Mouse (Mus musculus): ENCODE data around the gene Dclk1. TPM values are rescaled to one million over a fixed set of nuclear protein-coding genes. Genes with fewer than 3 reads are reported as not detected.

Dclk1 gene
- polyA plus RNA-seq, 1 experiment, result 70.4 TPM

- Histone ChIP-seq H3ac (ENCODE audit: control insufficient read depth, insufficient read length) (no peak overlapping the region), H3K36me3 (ENCODE audit: control insufficient read depth, insufficient read depth) (peaks cover 8% of the 10 kb centered on the region), H3K27me3 (ENCODE audit: control insufficient read depth, insufficient read depth, insufficient read length) (no peaks in the 10 kb centered on the region), H3K4me3 (no peak overlapping the region), H3K79me2 (ENCODE audit: control insufficient read depth, insufficient read depth) (no peaks in the 10 kb centered on the region), H3K4me2 (ENCODE audit: low read depth) (no peak overlapping the region)
- TF ChIP-seq POLR2A (IDR thresholded peaks at IDR 0.05; ENCODE audit: insufficient read length, low read depth) (no peak), MAX (IDR thresholded peaks at IDR 0.05; ENCODE audit: low read depth) (no peak), USF1 (IDR thresholded peaks at IDR 0.05; ENCODE audit: low read depth) (no peak), TCF3 (IDR thresholded peaks at IDR 0.05; ENCODE audit: insufficient read length, low read depth) (no peak), POLR2AphosphoS2 (IDR thresholded peaks at IDR 0.05; ENCODE audit: insufficient read length, low read depth) (no peak), TCF12 (IDR thresholded peaks at IDR 0.05; ENCODE audit: insufficient read depth, poor library complexity, severe bottlenecking) (no peak), E2F4 (IDR thresholded peaks at IDR 0.05; ENCODE audit: insufficient read depth) (no peak), SRF (IDR thresholded peaks at IDR 0.05; ENCODE audit: control insufficient read depth, insufficient read length, low read depth) (no peak), REST (IDR thresholded peaks at IDR 0.05; ENCODE audit: insufficient read depth, insufficient read length) (no peak), CEBPB (IDR thresholded peaks at IDR 0.05; ENCODE audit: insufficient read depth, poor library complexity, severe bottlenecking) (no peak), MYOD1 (IDR thresholded peaks at IDR 0.05; ENCODE audit: control insufficient read depth in 1 of 3, insufficient read length in 2 of 3, low read depth in 2 of 3) (no peak)
Measured at GRCm38 (mm10) chr3:55324029-55324428, 81.9 kb downstream of the Dclk1 start.

- Histone ChIP-seq H3K36me3 (ENCODE audit: control insufficient read depth, insufficient read depth) (peaks cover 8% of the 10 kb centered on the region), H3ac (ENCODE audit: control insufficient read depth, insufficient read length) (no peak overlapping the region), H3K27me3 (ENCODE audit: control insufficient read depth, insufficient read depth, insufficient read length) (no peaks in the 10 kb centered on the region), H3K4me3 (no peak overlapping the region), H3K4me2 (ENCODE audit: low read depth) (no peak overlapping the region), H3K79me2 (ENCODE audit: control insufficient read depth, insufficient read depth) (no peaks in the 10 kb centered on the region)
- peak; percentile 25 to 83 (median 63) for TF ChIP-seq MYOG (IDR thresholded peaks at IDR 0.05; ENCODE audit: control insufficient read depth in 1 of 3, insufficient read depth in 1 of 3, insufficient read length in 2 of 3, low read depth in 2 of 3)
- no peak for TF ChIP-seq E2F4 (IDR thresholded peaks at IDR 0.05; ENCODE audit: insufficient read depth)
- TF ChIP-seq USF1 (IDR thresholded peaks at IDR 0.05; ENCODE audit: low read depth), result no peak
- TF ChIP-seq MYOD1 (IDR thresholded peaks at IDR 0.05; ENCODE audit: control insufficient read depth in 1 of 3, insufficient read length in 2 of 3, low read depth in 2 of 3), result peak in 2 of 3 experiments; percentile 47 to 61
- TF ChIP-seq TCF3 (IDR thresholded peaks at IDR 0.05; ENCODE audit: insufficient read length, low read depth), result peak; percentile 13
Measured at GRCm38 (mm10) chr3:55330496-55330895, 88.3 kb downstream of the Dclk1 start.

- Histone ChIP-seq H3K4me2 (ENCODE audit: low read depth) (no peak overlapping the region), H3K36me3 (ENCODE audit: control insufficient read depth, insufficient read depth) (peaks cover 3% of the 10 kb centered on the region), H3K4me3 (no peak overlapping the region), H3K27me3 (ENCODE audit: control insufficient read depth, insufficient read depth, insufficient read length) (no peaks in the 10 kb centered on the region), H3K79me2 (ENCODE audit: control insufficient read depth, insufficient read depth) (no peaks in the 10 kb centered on the region), H3ac (ENCODE audit: control insufficient read depth, insufficient read length) (no peak overlapping the region)
- TF ChIP-seq MAX (IDR thresholded peaks at IDR 0.05; ENCODE audit: low read depth) (no peak), CEBPB (IDR thresholded peaks at IDR 0.05; ENCODE audit: insufficient read depth, poor library complexity, severe bottlenecking) (no peak), TCF3 (IDR thresholded peaks at IDR 0.05; ENCODE audit: insufficient read length, low read depth) (no peak), MYOG (IDR thresholded peaks at IDR 0.05; ENCODE audit: control insufficient read depth in 1 of 3, insufficient read depth in 1 of 3, insufficient read length in 2 of 3, low read depth in 2 of 3) (no peak), REST (IDR thresholded peaks at IDR 0.05; ENCODE audit: insufficient read depth, insufficient read length) (no peak), USF1 (IDR thresholded peaks at IDR 0.05; ENCODE audit: low read depth) (no peak), POLR2AphosphoS2 (IDR thresholded peaks at IDR 0.05; ENCODE audit: insufficient read length, low read depth) (no peak), POLR2A (IDR thresholded peaks at IDR 0.05; ENCODE audit: insufficient read length, low read depth) (no peak), MYOD1 (IDR thresholded peaks at IDR 0.05; ENCODE audit: control insufficient read depth in 1 of 3, insufficient read length in 2 of 3, low read depth in 2 of 3) (no peak), SRF (IDR thresholded peaks at IDR 0.05; ENCODE audit: control insufficient read depth, insufficient read length, low read depth) (no peak), E2F4 (IDR thresholded peaks at IDR 0.05; ENCODE audit: insufficient read depth) (no peak), TCF12 (IDR thresholded peaks at IDR 0.05; ENCODE audit: insufficient read depth, poor library complexity, severe bottlenecking) (no peak)
Measured at GRCm38 (mm10) chr3:55331694-55332093, 89.5 kb downstream of the Dclk1 start.

- Histone ChIP-seq H3K36me3 (ENCODE audit: control insufficient read depth, insufficient read depth) (peaks cover 3% of the 10 kb centered on the region), H3K27me3 (ENCODE audit: control insufficient read depth, insufficient read depth, insufficient read length) (no peaks in the 10 kb centered on the region), H3ac (ENCODE audit: control insufficient read depth, insufficient read length) (no peak overlapping the region), H3K4me2 (ENCODE audit: low read depth) (peak overlapping the region; percentile 27), H3K4me3 (no peak overlapping the region), H3K79me2 (ENCODE audit: control insufficient read depth, insufficient read depth) (no peaks in the 10 kb centered on the region)
- TF ChIP-seq MYOD1 (IDR thresholded peaks at IDR 0.05; ENCODE audit: control insufficient read depth in 1 of 3, insufficient read length in 2 of 3, low read depth in 2 of 3) (no peak), SRF (IDR thresholded peaks at IDR 0.05; ENCODE audit: control insufficient read depth, insufficient read length, low read depth) (no peak), POLR2A (IDR thresholded peaks at IDR 0.05; ENCODE audit: insufficient read length, low read depth) (no peak)
Measured at GRCm38 (mm10) chr3:55333511-55333910, 91.3 kb downstream of the Dclk1 start.

- Histone ChIP-seq H3K27me3 (ENCODE audit: control insufficient read depth, insufficient read depth, insufficient read length) (no peaks in the 10 kb centered on the region), H3K79me2 (ENCODE audit: control insufficient read depth, insufficient read depth) (no peaks in the 10 kb centered on the region), H3K36me3 (ENCODE audit: control insufficient read depth, insufficient read depth) (peaks cover 2% of the 10 kb centered on the region), H3ac (ENCODE audit: control insufficient read depth, insufficient read length) (no peak overlapping the region), H3K4me3 (no peak overlapping the region), H3K4me2 (ENCODE audit: low read depth) (no peak overlapping the region)
- no peak for TF ChIP-seq POLR2AphosphoS2 (IDR thresholded peaks at IDR 0.05; ENCODE audit: insufficient read length, low read depth)
- TF ChIP-seq MYOD1 (IDR thresholded peaks at IDR 0.05; ENCODE audit: control insufficient read depth in 1 of 3, insufficient read length in 2 of 3, low read depth in 2 of 3), result no peak
- no peak for TF ChIP-seq POLR2A (IDR thresholded peaks at IDR 0.05; ENCODE audit: insufficient read length, low read depth)
- no peak for TF ChIP-seq TCF12 (IDR thresholded peaks at IDR 0.05; ENCODE audit: insufficient read depth, poor library complexity, severe bottlenecking)
- no peak for TF ChIP-seq E2F4 (IDR thresholded peaks at IDR 0.05; ENCODE audit: insufficient read depth)
- TF ChIP-seq MYOG (IDR thresholded peaks at IDR 0.05; ENCODE audit: control insufficient read depth in 1 of 3, insufficient read depth in 1 of 3, insufficient read length in 2 of 3, low read depth in 2 of 3), result no peak
- no peak for TF ChIP-seq SRF (IDR thresholded peaks at IDR 0.05; ENCODE audit: control insufficient read depth, insufficient read length, low read depth)
- TF ChIP-seq REST (IDR thresholded peaks at IDR 0.05; ENCODE audit: insufficient read depth, insufficient read length), result no peak
Measured at GRCm38 (mm10) chr3:55336895-55337294, 94.7 kb downstream of the Dclk1 start.

Data from myocyte (in vitro differentiated cells).